Mouse (Mus musculus): ENCODE measurements around the gene Daw1. TPM values are rescaled to one million over a fixed set of nuclear protein-coding genes. Genes with fewer than 3 reads are reported as not detected.

Gene Daw1
- total and polyA plus RNA-seq, 2 experiments from 2014 or later: 0.94 to 1.5 TPM

DNA sequence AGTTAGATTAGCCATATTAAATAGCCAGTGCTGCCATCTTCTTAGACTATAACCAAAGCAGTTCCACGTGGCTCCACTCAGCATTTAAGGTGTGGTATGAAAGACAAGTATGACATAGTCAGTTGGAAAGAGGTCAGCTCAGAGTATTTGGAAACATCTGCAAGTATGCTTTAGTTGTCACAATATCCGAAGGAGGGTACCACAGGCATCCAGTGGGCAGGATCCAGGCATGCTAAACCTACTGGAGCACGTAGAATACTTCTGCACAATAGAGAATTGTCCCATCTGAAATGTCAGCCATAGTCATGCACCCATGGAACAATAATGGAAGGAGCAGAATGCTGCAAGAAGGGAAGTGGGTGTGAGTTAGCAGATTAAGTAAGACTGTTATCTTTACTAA lies 39.2 kb upstream of the Daw1 start:
- DNase-seq (ENCODE audit: low spot score) (no peak), ATAC-seq (no peak)
- WGBS: 84% methylated on average over 3 of the region's 3 CpGs
- no peaks in the 10 kb centered on the region for H3K4me1 ChIP-seq (ENCODE audit: insufficient read depth, low read length)
- H3K27me3 ChIP-seq (ENCODE audit: insufficient read depth, low read length): no peaks in the 10 kb centered on the region
- no peak overlapping the region for H3K9ac ChIP-seq (replicated peaks; ENCODE audit: low read length)
- TF ChIP-seq CTCF (IDR thresholded peaks at IDR 0.05; ENCODE audit: low read depth): no peak
- no peak overlapping the region for H3K27ac ChIP-seq
- H3K4me2 ChIP-seq (ENCODE audit: low read depth, low read length): no peak overlapping the region
- H3K4me3 ChIP-seq (ENCODE audit: low read length): no peak overlapping the region
- H3K36me3 ChIP-seq (ENCODE audit: insufficient read depth, low read length): no peaks in the 10 kb centered on the region
- no peaks in the 10 kb centered on the region for H3K9me3 ChIP-seq (ENCODE audit: low read length)

DNA sequence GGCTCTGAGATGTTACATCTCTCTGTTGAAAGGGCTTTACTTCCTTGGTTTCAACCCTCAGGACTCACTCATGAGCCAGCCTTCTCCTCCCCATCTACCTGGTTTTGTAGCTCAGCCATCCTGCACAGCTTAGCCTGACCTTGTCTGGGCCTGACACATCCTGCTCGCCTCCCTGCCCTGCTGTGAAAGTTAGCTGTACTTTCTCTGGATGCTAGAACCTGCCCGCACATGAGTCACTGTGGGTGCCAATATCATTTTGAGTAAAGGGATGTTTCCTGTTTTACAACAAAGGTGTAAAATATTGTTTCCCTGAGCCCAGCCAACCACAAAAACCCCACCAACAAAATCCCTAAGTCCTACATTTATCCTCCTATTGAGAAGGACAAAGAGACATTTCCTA lies 36.4 kb upstream of the Daw1 start:
- no peak overlapping the region for H3K27ac ChIP-seq
- no peak overlapping the region for H3K9ac ChIP-seq (replicated peaks; ENCODE audit: low read length)
- no peak for ATAC-seq
- 81% methylated on average over 2 of the region's 2 CpGs for WGBS
- no peak overlapping the region for H3K4me2 ChIP-seq (ENCODE audit: low read depth, low read length)
- no peak overlapping the region for H3K4me3 ChIP-seq (ENCODE audit: low read length)
- DNase-seq (ENCODE audit: low spot score): no peak
- H3K27me3 ChIP-seq (ENCODE audit: insufficient read depth, low read length): no peaks in the 10 kb centered on the region
- TF ChIP-seq CTCF (IDR thresholded peaks at IDR 0.05; ENCODE audit: low read depth): no peak
- no peaks in the 10 kb centered on the region for H3K4me1 ChIP-seq (ENCODE audit: insufficient read depth, low read length)
- no peaks in the 10 kb centered on the region for H3K36me3 ChIP-seq (ENCODE audit: insufficient read depth, low read length)
- H3K9me3 ChIP-seq (ENCODE audit: low read length): no peaks in the 10 kb centered on the region

DNA sequence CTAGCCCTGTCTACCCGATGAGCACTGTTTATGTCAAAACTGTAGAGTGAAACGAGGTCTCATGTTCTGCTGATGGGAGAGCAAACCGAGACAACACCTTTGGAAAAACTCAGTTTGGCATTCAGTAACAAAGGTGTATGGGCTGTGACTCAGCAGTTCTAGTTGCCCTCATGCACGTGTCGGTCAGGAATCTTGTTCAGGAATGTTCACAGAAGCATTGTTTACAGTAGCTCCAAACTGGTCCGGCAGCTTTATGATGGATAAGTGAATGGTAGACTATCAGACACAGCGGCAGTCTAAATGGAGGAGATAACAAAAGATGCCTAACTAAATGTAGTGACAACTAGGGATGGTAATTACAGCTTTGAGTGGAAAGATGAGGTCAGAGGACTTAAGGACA lies 23.7 kb upstream of the Daw1 start:
- ATAC-seq: no peak
- Histone ChIP-seq H3K4me2 (ENCODE audit: low read depth, low read length) (no peak overlapping the region), H3K9ac (replicated peaks; ENCODE audit: low read length) (no peak overlapping the region), H3K4me3 (ENCODE audit: low read length) (no peak overlapping the region), H3K27me3 (ENCODE audit: insufficient read depth, low read length) (no peaks in the 10 kb centered on the region), H3K27ac (no peak overlapping the region), H3K9me3 (ENCODE audit: low read length) (no peaks in the 10 kb centered on the region), H3K36me3 (ENCODE audit: insufficient read depth, low read length) (no peaks in the 10 kb centered on the region), H3K4me1 (ENCODE audit: insufficient read depth, low read length) (no peaks in the 10 kb centered on the region)
- no peak for TF ChIP-seq CTCF (IDR thresholded peaks at IDR 0.05; ENCODE audit: low read depth)
- WGBS: 86% methylated on average over 7 of the region's 7 CpGs
- no peak for DNase-seq (ENCODE audit: low spot score)

DNA sequence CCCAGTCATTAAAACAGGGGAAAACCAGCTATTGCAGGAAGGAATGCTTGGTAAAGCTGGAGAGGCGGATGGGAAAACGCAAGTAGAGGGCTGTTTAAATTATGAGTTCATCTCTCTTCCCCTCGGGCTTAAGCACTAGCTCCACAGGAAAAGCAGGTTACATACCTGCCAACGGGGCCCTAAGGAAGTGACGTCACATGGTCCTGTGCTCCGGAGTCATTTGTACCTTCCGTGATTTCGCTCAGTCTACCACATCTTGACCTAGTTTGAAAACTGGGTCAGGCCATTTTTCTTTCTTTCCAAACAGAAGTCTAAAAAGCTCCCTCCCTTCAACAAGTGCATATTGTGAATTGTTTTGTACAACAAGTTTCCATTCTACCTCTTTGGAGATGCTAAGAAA lies 21.7 kb upstream of the Daw1 start:
- DNase-seq (ENCODE audit: low spot score): peak; percentile 13
- Histone ChIP-seq H3K9ac (replicated peaks; ENCODE audit: low read length) (no peak overlapping the region), H3K36me3 (ENCODE audit: insufficient read depth, low read length) (no peaks in the 10 kb centered on the region), H3K9me3 (ENCODE audit: low read length) (no peaks in the 10 kb centered on the region), H3K4me2 (ENCODE audit: low read depth, low read length) (no peak overlapping the region), H3K4me1 (ENCODE audit: insufficient read depth, low read length) (no peaks in the 10 kb centered on the region), H3K4me3 (ENCODE audit: low read length) (no peak overlapping the region), H3K27me3 (ENCODE audit: insufficient read depth, low read length) (no peaks in the 10 kb centered on the region), H3K27ac (no peak overlapping the region)
- TF ChIP-seq CTCF (IDR thresholded peaks at IDR 0.05; ENCODE audit: low read depth): no peak
- no peak for ATAC-seq
- WGBS: 87% methylated on average over 8 of the region's 8 CpGs

DNA sequence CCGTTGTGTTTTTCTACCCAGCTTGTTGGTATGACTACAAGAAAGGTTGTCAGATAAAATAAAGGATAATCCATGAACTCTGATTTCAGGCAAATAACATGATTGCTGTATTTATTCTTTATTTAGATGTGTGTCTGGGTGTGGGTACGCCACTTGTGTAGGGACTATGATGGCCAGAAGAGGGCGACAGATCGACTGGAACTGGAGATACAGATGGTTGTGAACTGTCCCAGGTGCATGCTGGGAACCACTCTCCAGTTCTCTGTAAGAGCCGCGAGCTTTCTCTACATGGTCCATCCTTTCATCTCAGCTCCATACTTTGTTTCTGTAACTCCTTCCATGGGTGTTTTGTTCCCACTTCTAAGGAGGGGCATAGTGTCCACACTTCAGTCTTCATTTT lies 20.8 kb upstream of the Daw1 start:
- no peak overlapping the region for H3K9ac ChIP-seq (replicated peaks; ENCODE audit: low read length)
- ATAC-seq: no peak
- WGBS: 89% methylated on average over 6 of the region's 6 CpGs

DNA sequence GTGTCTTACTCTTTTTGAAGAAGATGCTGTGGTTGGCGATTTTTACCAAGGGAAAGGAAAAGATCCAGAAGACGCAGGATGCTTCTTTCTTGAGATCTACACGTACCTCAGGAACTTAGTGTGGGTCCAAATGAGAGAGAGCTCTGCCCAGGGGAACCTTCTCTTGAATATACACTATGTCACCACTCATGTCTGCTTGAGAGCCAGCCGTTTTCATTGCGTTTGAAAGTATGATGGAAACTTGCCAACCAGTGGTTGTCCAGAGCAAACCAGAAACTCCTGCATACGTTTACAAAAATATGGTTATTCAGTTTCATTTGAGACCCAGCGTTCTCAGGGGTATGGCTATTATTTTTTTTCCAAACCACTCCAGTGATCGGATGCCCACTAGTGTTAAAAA lies 18.0 kb upstream of the Daw1 start:
- no peaks in the 10 kb centered on the region for H3K36me3 ChIP-seq (ENCODE audit: insufficient read depth, low read length)
- no peak overlapping the region for H3K4me2 ChIP-seq (ENCODE audit: low read depth, low read length)
- H3K27ac ChIP-seq: no peak overlapping the region
- no peak overlapping the region for H3K9ac ChIP-seq (replicated peaks; ENCODE audit: low read length)
- 82% methylated on average over 8 of the region's 8 CpGs for WGBS
- no peaks in the 10 kb centered on the region for H3K27me3 ChIP-seq (ENCODE audit: insufficient read depth, low read length)
- H3K9me3 ChIP-seq (ENCODE audit: low read length): no peaks in the 10 kb centered on the region
- no peak overlapping the region for H3K4me3 ChIP-seq (ENCODE audit: low read length)
- DNase-seq (ENCODE audit: low spot score) (no peak), ATAC-seq (no peak)
- no peak for TF ChIP-seq CTCF (IDR thresholded peaks at IDR 0.05; ENCODE audit: low read depth)
- H3K4me1 ChIP-seq (ENCODE audit: insufficient read depth, low read length): no peaks in the 10 kb centered on the region

More for the DNA sequence above, 20.8 kb upstream of the Daw1 start:
- no peaks in the 10 kb centered on the region for H3K36me3 ChIP-seq (ENCODE audit: insufficient read depth, low read length)
- no peak overlapping the region for H3K27ac ChIP-seq
- no peaks in the 10 kb centered on the region for H3K27me3 ChIP-seq (ENCODE audit: insufficient read depth, low read length)
- TF ChIP-seq CTCF (IDR thresholded peaks at IDR 0.05; ENCODE audit: low read depth): no peak
- no peak for DNase-seq (ENCODE audit: low spot score)
- H3K4me1 ChIP-seq (ENCODE audit: insufficient read depth, low read length): no peaks in the 10 kb centered on the region
- H3K4me3 ChIP-seq (ENCODE audit: low read length): no peak overlapping the region
- H3K9me3 ChIP-seq (ENCODE audit: low read length): no peaks in the 10 kb centered on the region
- no peak overlapping the region for H3K4me2 ChIP-seq (ENCODE audit: low read depth, low read length)

DNA sequence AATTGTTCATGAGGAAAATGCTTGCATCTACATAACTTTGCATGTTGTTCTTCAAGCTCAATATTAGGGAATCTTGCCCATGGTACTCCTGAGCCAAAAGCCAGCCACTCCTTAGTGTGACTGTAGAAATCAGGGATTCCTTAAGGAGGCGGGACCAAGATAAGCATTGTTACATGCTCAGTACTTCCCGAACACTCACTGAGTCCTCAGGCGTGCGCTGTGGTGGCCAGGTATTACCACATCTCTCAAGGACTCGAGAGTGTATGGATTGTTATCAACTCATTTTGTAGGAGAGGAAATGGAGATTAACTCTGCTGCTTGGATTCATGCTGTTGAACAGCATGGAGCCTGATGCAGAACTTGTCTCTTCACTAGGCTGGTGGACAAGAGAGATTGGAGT lies 17.5 kb upstream of the Daw1 start:
- ATAC-seq: no peak

More for the DNA sequence above, 17.5 kb upstream of the Daw1 start:
- WGBS: 87% methylated on average over 5 of the region's 5 CpGs
- H3K36me3 ChIP-seq (ENCODE audit: insufficient read depth, low read length): no peaks in the 10 kb centered on the region
- H3K27me3 ChIP-seq (ENCODE audit: insufficient read depth, low read length): no peaks in the 10 kb centered on the region
- H3K27ac ChIP-seq: no peak overlapping the region
- no peak overlapping the region for H3K4me3 ChIP-seq (ENCODE audit: low read length)
- H3K4me1 ChIP-seq (ENCODE audit: insufficient read depth, low read length): no peaks in the 10 kb centered on the region
- H3K4me2 ChIP-seq (ENCODE audit: low read depth, low read length): no peak overlapping the region
- no peak for TF ChIP-seq CTCF (IDR thresholded peaks at IDR 0.05; ENCODE audit: low read depth)
- H3K9ac ChIP-seq (replicated peaks; ENCODE audit: low read length): no peak overlapping the region
- no peak for DNase-seq (ENCODE audit: low spot score)
- H3K9me3 ChIP-seq (ENCODE audit: low read length): no peaks in the 10 kb centered on the region

Measured in hindbrain, postnatal 0 days (tissue).